14 mouse cellular contexts compared by ENCODE assay signal in the genomic region with DNA sequence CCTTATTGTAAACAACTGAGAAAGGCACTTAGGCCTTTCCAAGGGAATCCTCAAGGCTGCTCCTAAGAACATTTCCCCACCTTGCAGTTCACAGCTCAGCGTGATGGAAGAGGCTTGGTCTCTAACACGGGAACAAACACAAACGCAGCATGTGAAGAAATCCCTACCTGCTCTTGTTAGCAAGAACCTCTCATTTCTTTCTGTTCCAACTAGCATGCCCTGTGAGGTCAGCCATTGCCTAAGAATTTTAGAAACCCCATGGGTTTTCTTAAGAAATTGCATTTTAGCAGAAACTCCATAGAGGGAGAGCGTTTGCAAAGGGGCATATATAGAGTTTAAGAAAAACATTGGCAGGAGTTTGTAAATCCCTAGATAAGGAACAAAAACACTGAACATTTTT. TPM values are rescaled to one million over a fixed set of nuclear protein-coding genes. Genes with fewer than 3 reads are reported as not detected.
DNase-seq lines count a peak whose midpoint lies in the region; ATAC-seq and TF ChIP-seq lines count a peak whose summit lies in the region.
"Had no signal": no experiment of that assay in that cellular context is flagged by ENCODE, and none has a peak within 500 bp of the region (broad histone marks: within the 10 kb centered on the region; RNA-seq: fewer than 3 reads in every experiment).

No protein-coding gene starts in this region.

- H3K27me3 ChIP-seq in forebrain, embryonic 10.5 days (ENCODE audit: poor library complexity, severe bottlenecking) = peaks cover 17% of the 10 kb centered on the region
- peaks cover 28% of the 10 kb centered on the region for H3K27me3 ChIP-seq in forebrain, embryonic 12.5 days
- H3K27me3 ChIP-seq in kidney, embryonic 15.5 days = no peaks in the 10 kb centered on the region
- no peaks in the 10 kb centered on the region for H3K27me3 ChIP-seq in stomach, embryonic 14.5 days (ENCODE audit: control insufficient read depth, insufficient read depth, low read length)
- H3K27me3 ChIP-seq in stomach, postnatal 0 days (ENCODE audit: control insufficient read depth, insufficient read depth, low read length) = no peaks in the 10 kb centered on the region

- H3K4me2 ChIP-seq in forebrain, embryonic 12.5 days = no peak overlapping the region
- peak overlapping the region; percentile 54; the same call in 1 of the 2 replicates for H3K4me2 ChIP-seq in kidney, embryonic 15.5 days
- H3K4me2 ChIP-seq in stomach, embryonic 14.5 days (replicated peaks; ENCODE audit: low read depth, low read length) = peak overlapping the region; percentile 42; the same call in 1 of the 2 replicates
- H3K4me2 ChIP-seq in stomach, postnatal 0 days (replicated peaks; ENCODE audit: low read depth) = no peak overlapping the region

- peaks cover 79% of the 10 kb centered on the region for H3K4me1 ChIP-seq in forebrain, embryonic 10.5 days
- peaks cover 44% of the 10 kb centered on the region for H3K4me1 ChIP-seq in forebrain, embryonic 12.5 days
- H3K4me1 ChIP-seq in kidney, embryonic 15.5 days = peaks cover 51% of the 10 kb centered on the region
- peaks cover 36% of the 10 kb centered on the region for H3K4me1 ChIP-seq in stomach, embryonic 14.5 days (ENCODE audit: control insufficient read depth, insufficient read depth, low read length)
- peaks cover 9% of the 10 kb centered on the region for H3K4me1 ChIP-seq in stomach, postnatal 0 days (replicated peaks; ENCODE audit: control insufficient read depth, insufficient read depth)

- WGBS in forebrain, embryonic 10.5 days = 62% methylated on average over 4 of the region's 4 CpGs
- 46% methylated on average over 4 of the region's 4 CpGs for WGBS in forebrain, embryonic 12.5 days
- WGBS in kidney, embryonic 15.5 days = 40% methylated on average over 4 of the region's 4 CpGs
- 28% methylated on average over 4 of the region's 4 CpGs for WGBS in stomach, embryonic 14.5 days
- 18% methylated on average over 4 of the region's 4 CpGs for WGBS in stomach, postnatal 0 days

- no peak for TF ChIP-seq CTCF in stomach, postnatal 0 days (IDR thresholded peaks at IDR 0.05; ENCODE audit: low read depth)

- H3K4me3 ChIP-seq in forebrain, embryonic 10.5 days = peak overlapping the region; percentile 93; the same call in 1 of the 2 replicates
- H3K4me3 ChIP-seq in forebrain, embryonic 12.5 days (replicated peaks) = no peak overlapping the region
- no peak overlapping the region for H3K4me3 ChIP-seq in kidney, embryonic 15.5 days (replicated peaks)
- H3K4me3 ChIP-seq in stomach, embryonic 14.5 days (ENCODE audit: low read depth, low read length) = no peak overlapping the region
- no peak overlapping the region for H3K4me3 ChIP-seq in stomach, postnatal 0 days (ENCODE audit: low read depth, low read length)

- ATAC-seq in forebrain, embryonic 12.5 days (ENCODE audit: low FRiP score) = no peak
- ATAC-seq in kidney, embryonic 15.5 days (replicated peaks; ENCODE audit: low FRiP score) = no peak
- no peak for ATAC-seq in stomach, embryonic 14.5 days (ENCODE audit: insufficient number of reproducible peaks, insufficient read depth, low FRiP score, low read depth)
- ATAC-seq in stomach, postnatal 0 days (ENCODE audit: low FRiP score, low TSS enrichment) = no peak
- ATAC-seq: activated CD4-positive, CD25-positive, alpha-beta regulatory T cell, adult 4 months had no signal

- peaks cover 38% of the 10 kb centered on the region for H3K36me3 ChIP-seq in forebrain, embryonic 10.5 days (replicated peaks)
- no peaks in the 10 kb centered on the region for H3K36me3 ChIP-seq in forebrain, embryonic 12.5 days (replicated peaks)
- H3K36me3 ChIP-seq in kidney, embryonic 15.5 days = peaks cover 28% of the 10 kb centered on the region
- peaks cover 4% of the 10 kb centered on the region; the same call in 1 of the 2 replicates for H3K36me3 ChIP-seq in stomach, embryonic 14.5 days (ENCODE audit: control insufficient read depth, insufficient read depth, low read length)
- no peaks in the 10 kb centered on the region for H3K36me3 ChIP-seq in stomach, postnatal 0 days (ENCODE audit: control insufficient read depth, insufficient read depth, low read length)

- H3K9me3 ChIP-seq in forebrain, embryonic 10.5 days = no peaks in the 10 kb centered on the region
- no peaks in the 10 kb centered on the region for H3K9me3 ChIP-seq in forebrain, embryonic 12.5 days
- H3K9me3 ChIP-seq in kidney, embryonic 15.5 days (replicated peaks) = no peaks in the 10 kb centered on the region
- H3K9me3 ChIP-seq in stomach, embryonic 14.5 days (ENCODE audit: control insufficient read depth, low read depth, low read length) = no peaks in the 10 kb centered on the region
- no peaks in the 10 kb centered on the region for H3K9me3 ChIP-seq in stomach, postnatal 0 days (ENCODE audit: control insufficient read depth, low read length)
- H3K9me3 ChIP-seq: G1E had no signal

- no peak overlapping the region for H3K9ac ChIP-seq in forebrain, embryonic 12.5 days
- H3K9ac ChIP-seq in kidney, embryonic 15.5 days = no peak overlapping the region
- H3K9ac ChIP-seq in stomach, embryonic 14.5 days (replicated peaks; ENCODE audit: low read depth, low read length) = no peak overlapping the region
- no peak overlapping the region for H3K9ac ChIP-seq in stomach, postnatal 0 days (ENCODE audit: low read length)

- DNase-seq in forebrain, embryonic 10.5 days (ENCODE audit: extremely low spot score, low spot score) = no peak
- no peak for DNase-seq in kidney, postnatal 25 days
- DNase-seq in stomach, postnatal 0 days (ENCODE audit: low spot score) = no peak
- no peak for DNase-seq in right cerebral cortex, postnatal 25 days
- DNase-seq in urinary bladder, postnatal 10 days (ENCODE audit: low spot score) = no peak
- DNase-seq: cerebellum, postnatal 14 days; heart, adult 18-20 months; right cerebral cortex, postnatal 14 days had no signal

- no peak for TF ChIP-seq EP300 in stomach, postnatal 0 days (optimal IDR thresholded peaks at IDR 0.05)

- no peak overlapping the region for H3K27ac ChIP-seq in forebrain, embryonic 10.5 days
- H3K27ac ChIP-seq in forebrain, embryonic 12.5 days = no peak overlapping the region
- no peak overlapping the region for H3K27ac ChIP-seq in kidney, embryonic 15.5 days
- peak overlapping the region; percentile 46; the same call in 1 of the 2 replicates for H3K27ac ChIP-seq in stomach, embryonic 14.5 days (ENCODE audit: low read length)
- H3K27ac ChIP-seq in stomach, postnatal 0 days (replicated peaks) = no peak overlapping the region; the same call in 1 of the 2 replicates

RNA-seq across cellular contexts. Expression of gene Fzd7, which starts 6.3 kb away (rescaled TPM):
- polyA plus RNA-seq in forebrain, embryonic 10.5 days (2016; fragmentation: Nextera tagmentation; extraction: Ambion mirVana) = 9.4 and 9.6 TPM in 2 replicates
- polyA plus RNA-seq in forebrain, embryonic 12.5 days (2016; fragmentation: Nextera tagmentation; extraction: Ambion mirVana) = 8.1 and 10.9 TPM in 2 replicates
- 19.1 and 19.5 TPM in 2 replicates for polyA plus RNA-seq in kidney, embryonic 15.5 days (2015; fragmentation: Nextera tagmentation; extraction: Ambion mirVana)
- 13.3 and 15.5 TPM in 2 replicates for polyA plus RNA-seq in stomach, embryonic 14.5 days (2014; fragmentation: Nextera tagmentation; extraction: Ambion mirVana)
- polyA plus RNA-seq in stomach, postnatal 0 days (2015; fragmentation: Nextera tagmentation; extraction: Ambion mirVana) = 3.9 and 4.5 TPM in 2 replicates
- polyA plus RNA-seq: activated CD4-positive, CD25-positive, alpha-beta regulatory T cell, adult 4 months had no signal

RNA-seq across cellular contexts. Expression of gene Gm973, which starts 27.6 kb away (rescaled TPM):
- polyA plus RNA-seq in forebrain, embryonic 10.5 days (2016; fragmentation: Nextera tagmentation; extraction: Ambion mirVana) = 0.76 and 1.3 TPM in 2 replicates
- polyA plus RNA-seq in forebrain, embryonic 12.5 days (2016; fragmentation: Nextera tagmentation; extraction: Ambion mirVana) = 1.1 and 1.3 TPM in 2 replicates
- 0.73 and 0.85 TPM in 2 replicates for polyA plus RNA-seq in kidney, embryonic 15.5 days (2015; fragmentation: Nextera tagmentation; extraction: Ambion mirVana)
- polyA plus RNA-seq in stomach, embryonic 14.5 days (2014; fragmentation: Nextera tagmentation; extraction: Ambion mirVana) = 0.82 TPM in 1 of 2 replicates, not detected in the other
- polyA plus RNA-seq in stomach, postnatal 0 days (2015; fragmentation: Nextera tagmentation; extraction: Ambion mirVana) = 0.51 and 1.2 TPM in 2 replicates
- polyA plus RNA-seq: activated CD4-positive, CD25-positive, alpha-beta regulatory T cell, adult 4 months; liver, embryonic 16.5 days had no signal

Comparison
In these comparisons a context has a peak if more than half of its experiments do, and no peak if none do; other contexts are left out.
1. H3K4me2 ChIP-seq: peak in kidney, embryonic 15.5 days (single experiment) and stomach, embryonic 14.5 days (single experiment); none in forebrain, embryonic 12.5 days (single experiment) and stomach, postnatal 0 days (single experiment).